Mouse (Mus musculus) ES-E14 (cell line): Measurements from ENCODE around the gene 1700022I11Rik. TPM values are rescaled to one million over a fixed set of nuclear protein-coding genes. Genes with fewer than 3 reads are reported as not detected.
"Not testable (repeated sequence)": the region's sequence is repeated elsewhere in the genome, so short reads cannot be mapped to it uniquely, and the experiment has no call there.

Source experiments
- DNase-seq: peaks from one replicate; pipeline ENCODE4 v3.0.0-alpha.2; 2013; ENCODE audit warnings: low read depth, low spot score
- H3K27ac ChIP-seq: 2 replicates; pipeline ENCODE4 v1.5.1; 2012; ENCODE audit warnings: low read depth, mild to moderate bottlenecking, low read length, moderate library complexity, mixed read lengths; ENCODE audit not compliant: poor library complexity, insufficient read depth, severe bottlenecking
- H3K36me3 ChIP-seq: 2 replicates; pipeline ENCODE4 v1.6.1; 2012; ENCODE audit warnings: mild to moderate bottlenecking, low read length, moderate library complexity, mixed read lengths; ENCODE audit not compliant: control insufficient read depth, poor library complexity, insufficient read depth, severe bottlenecking
- H3K4me1 ChIP-seq, 2 experiments: fragments of 150-350 bp in 1 of 2; sonication (generic) in 1 of 2; 2 replicates each; pipeline ENCODE4 v1.6.1; 2012; ENCODE audit warnings: low read length in 2 of 2, mild to moderate bottlenecking in 1 of 2, mixed read lengths in 1 of 2; ENCODE audit not compliant: control insufficient read depth in 2 of 2, insufficient read depth in 2 of 2, poor library complexity in 1 of 2
- H3K4me3 ChIP-seq, 2 experiments: fragments of 150-350 bp in 1 of 2; sonication (generic) in 1 of 2; 2 replicates each; pipeline ENCODE4 v1.5.1; 2012; ENCODE audit warnings: low read length in 2 of 2, low read depth in 1 of 2, mild to moderate bottlenecking in 1 of 2, mixed read lengths in 1 of 2; ENCODE audit not compliant: insufficient read depth in 1 of 2, poor library complexity in 1 of 2, severe bottlenecking in 1 of 2
- H3K9ac ChIP-seq: 2 replicates; pipeline ENCODE4 v1.6.1; 2012; ENCODE audit warnings: low read depth, mild to moderate bottlenecking, low read length, mixed read lengths; ENCODE audit not compliant: poor library complexity, insufficient read depth, severe bottlenecking
- H3K9me3 ChIP-seq: fragments of 150-350 bp; sonication (generic); 2 replicates; pipeline ENCODE4 v1.6.1; 2012; ENCODE audit warnings: low read depth, mild to moderate bottlenecking, low read length; ENCODE audit not compliant: control insufficient read depth, insufficient read depth
- CHD2 ChIP-seq: IDR thresholded peaks from 2 replicates; pipeline ENCODE4 v1.6.1; 2014; ENCODE audit warnings: mild to moderate bottlenecking, low read depth, low read length, inconsistent platforms
- HCFC1 ChIP-seq: IDR thresholded peaks from 2 replicates; pipeline ENCODE4 v1.6.1; 2012; ENCODE audit warnings: low read length, inconsistent platforms, borderline replicate concordance; ENCODE audit not compliant: insufficient read depth
- MAFK ChIP-seq: IDR thresholded peaks from 2 replicates; pipeline ENCODE4 v1.6.1; 2014; ENCODE audit warnings: mild to moderate bottlenecking, low read depth, low read length, inconsistent platforms; ENCODE audit not compliant: insufficient read depth
- ZC3H11A ChIP-seq: IDR thresholded peaks from 2 replicates; pipeline ENCODE4 v1.6.1; 2012; ENCODE audit warnings: low read depth, mild to moderate bottlenecking, inconsistent platforms, low read length, borderline replicate concordance
- ZNF384 ChIP-seq: IDR thresholded peaks from 2 replicates; pipeline ENCODE4 v1.6.1; 2012; ENCODE audit warnings: low read depth, low read length, inconsistent platforms
- in situ Hi-C, 2 experiments: fragments of 600-800 bp; cut with MboI; formaldehyde crosslinking; loops; one replicate each; pipeline ENCODE4 v1.15.1; 2025; ENCODE audit warnings: low sequenced_read_pairs in 2 of 2, inconsistent platforms in 1 of 2; ENCODE audit not compliant: unreplicated experiment in 2 of 2
- total RNA-seq: library from RNA; depleted of rRNA; stranded (reverse); fragments of 300-350 nt; gene quantifications from 2 replicates; pipeline ENCODE4 v1.2.3, GENCODE M21; 2012

Gene 1700022I11Rik
- total RNA-seq, 1 experiment: 0.58 TPM

- Histone ChIP-seq H3K9me3 (no peaks in the 10 kb centered on the region), H3K4me3 (no peak overlapping the region), H3K9ac (no peak overlapping the region), H3K27ac (no peak overlapping the region), H3K4me1 (no peaks in the 10 kb centered on the region), H3K36me3 (peaks cover 43% of the 10 kb centered on the region)
- no peak for DNase-seq
- in situ Hi-C loops: no loop called here
- TF ChIP-seq ZNF384 (no peak), ZC3H11A (no peak)
Measured at GRCm38 (mm10) chr4:42988296-42988695, 18.9 kb downstream of the 1700022I11Rik start.

GRCm38 (mm10) chr4:42998022-42998421, 28.6 kb downstream of the 1700022I11Rik start:
- H3K4me3 ChIP-seq: no peak overlapping the region
- in situ Hi-C loops: no loop called here

GRCm38 (mm10) chr4:42999451-43000140, 30.2 kb downstream of the 1700022I11Rik start:
- Histone ChIP-seq H3K36me3 (peaks cover 4% of the 10 kb centered on the region), H3K9ac (peak overlapping the region; percentile 99), H3K9me3 (no peaks in the 10 kb centered on the region), H3K27ac (peak overlapping the region; percentile 95), H3K4me3 (peak overlapping the region; percentile 94 to 96), H3K4me1 (peaks cover 7 to 8% of the 10 kb centered on the region in 2 experiments; a peak in 3 of 4 replicates)
- peak; percentile 29; the same call in 1 of the 2 replicates for TF ChIP-seq HCFC1
- TF ChIP-seq CHD2: no peak
- TF ChIP-seq ZNF384: no peak
- TF ChIP-seq ZC3H11A: no peak
- peak; percentile 62; the same call in 1 of the 2 replicates for TF ChIP-seq MAFK
- DNase-seq: peak; percentile 47
- in situ Hi-C loops: no loop called here

More at GRCm38 (mm10) chr4:42998022-42998421, 28.6 kb downstream of the 1700022I11Rik start:
- H3K9me3 ChIP-seq: no peaks in the 10 kb centered on the region
- DNase-seq: no peak
- TF ChIP-seq ZC3H11A (no peak), CHD2 (no peak), ZNF384 (no peak), MAFK (no peak), HCFC1 (no peak)
- no peak overlapping the region for H3K27ac ChIP-seq
- peaks cover 5 to 7% of the 10 kb centered on the region in 2 experiments; a peak in 3 of 4 replicates for H3K4me1 ChIP-seq
- peak overlapping the region; percentile 52; the same call in 1 of the 2 replicates for H3K9ac ChIP-seq
- H3K36me3 ChIP-seq: peaks cover 12% of the 10 kb centered on the region

- in situ Hi-C loops, H3K36me3 ChIP-seq, H3K4me1 ChIP-seq, H3K9me3 ChIP-seq: not testable (repeated sequence)
- DNase-seq: peak; percentile 95
- Histone ChIP-seq H3K27ac (peak within 1 kb of the TSS; percentile 95), H3K4me3 (peak within 1 kb of the TSS; percentile 94 to 96), H3K9ac (peak within 1 kb of the TSS; percentile 99)
- TF ChIP-seq CHD2 (peak; percentile 90), MAFK (0 out of 2 replicates have a peak, but pooled peaks have one; percentile 14)
Measured at GRCm38 (mm10) chr4:43000141-43000986, 31.0 kb downstream of the 1700022I11Rik start, which contains the start of gene Vcp. Gene Vcp, minus strand, starts transcription at chr4:43000507.
